Mouse (Mus musculus) forebrain, embryonic 14.5 days (tissue): ENCODE results near the gene Pop5. TPM values are rescaled to one million over a fixed set of nuclear protein-coding genes. Genes with fewer than 3 reads are reported as not detected.

Experiments
- ATAC-seq: fragments of 200-750 bp; cut with Nextera tagmentation; 2 replicates; pipeline ENCODE4 v1.8.0; 2017; ENCODE audit warnings: mild to moderate bottlenecking, moderate library complexity
- DNase-seq: peaks from one replicate; pipeline ENCODE4 v3.0.0-alpha.2; 2015; ENCODE audit warnings: low spot score
- H3K27ac ChIP-seq: fragments of 300-500 bp; sonication (generic); 2 replicates; pipeline ENCODE4 v1.5.1; 2014; ENCODE audit warnings: low read depth, mild to moderate bottlenecking, control low read depth, low read length, moderate library complexity
- H3K27me3 ChIP-seq: fragments of 300-500 bp; sonication (generic); replicated peaks from 2 replicates; pipeline ENCODE4 v1.6.1; 2014; ENCODE audit warnings: low read length, control low read depth, mixed read lengths; ENCODE audit not compliant: control insufficient read depth, insufficient read depth
- H3K36me3 ChIP-seq: fragments of 300-500 bp; sonication (generic); 2 replicates; pipeline ENCODE4 v1.6.1; 2014; ENCODE audit warnings: low read length, control low read depth; ENCODE audit not compliant: control insufficient read depth, insufficient read depth
- H3K4me1 ChIP-seq: fragments of 300-500 bp; sonication (generic); 2 replicates; pipeline ENCODE4 v1.6.1; 2014; ENCODE audit warnings: antibody characterized with exemption, low read length, control low read depth; ENCODE audit not compliant: control insufficient read depth, insufficient read depth
- H3K4me2 ChIP-seq: fragments of 300-500 bp; sonication (generic); 2 replicates; pipeline ENCODE4 v1.6.1; 2014; ENCODE audit warnings: mild to moderate bottlenecking, control low read depth, low read length
- H3K4me3 ChIP-seq: fragments of 300-500 bp; sonication (generic); 2 replicates; pipeline ENCODE4 v1.5.1; 2014; ENCODE audit warnings: low read depth, low read length, control low read depth
- H3K9ac ChIP-seq: fragments of 300-500 bp; sonication (generic); 2 replicates; pipeline ENCODE4 v1.6.1; 2014; ENCODE audit warnings: mild to moderate bottlenecking, low read length, control low read depth, moderate library complexity
- H3K9me3 ChIP-seq: fragments of 300-500 bp; sonication (generic); replicated peaks from 2 replicates; pipeline ENCODE4 v1.6.1; 2016; ENCODE audit warnings: low read length, control low read depth, mixed read lengths; ENCODE audit not compliant: control insufficient read depth
- WGBS: fragments of 180-500 bp; shearing (Covaris S2); extraction: QIAGEN DNeasy Blood & Tissue Kit; methylation state at CpG from one replicate; pipeline ENCODE4 v1.1.7; 2014; 5-methylcytosine and 5-hydroxymethylcytosine counted together
- polyA plus RNA-seq: library from polyadenylated mRNA; unstranded; fragments of >200 nt; fragmentation: Nextera tagmentation; extraction: Ambion mirVana; gene quantifications from 2 replicates; pipeline ENCODE4 v1.2.1, GENCODE M21; 2014

Pop5 gene
- polyA plus RNA-seq, 1 experiment from 2014 or later = 105 TPM

GRCm38 (mm10) chr5:115267469-115268045 is 31.9 kb downstream of the Pop5 start:
- Histone ChIP-seq H3K9ac (no peak overlapping the region), H3K4me3 (no peak overlapping the region), H3K36me3 (peaks cover 28% of the 10 kb centered on the region; the same call in 1 of the 2 replicates), H3K9me3 (no peaks in the 10 kb centered on the region), H3K27ac (no peak overlapping the region), H3K27me3 (no peaks in the 10 kb centered on the region), H3K4me1 (peaks cover 20% of the 10 kb centered on the region), H3K4me2 (no peak overlapping the region)
- ATAC-seq (no peak), DNase-seq (no peak)
- 79% methylated on average over 3 of the region's 3 CpGs for WGBS

GRCm38 (mm10) chr5:115268266-115268665 is 32.6 kb downstream of the Pop5 start:
- no peaks in the 10 kb centered on the region for H3K27me3 ChIP-seq
- H3K9ac ChIP-seq = no peak overlapping the region
- H3K9me3 ChIP-seq = no peaks in the 10 kb centered on the region
- H3K4me2 ChIP-seq = no peak overlapping the region
- no peak for DNase-seq
- H3K4me3 ChIP-seq = no peak overlapping the region
- H3K36me3 ChIP-seq = peaks cover 28% of the 10 kb centered on the region; the same call in 1 of the 2 replicates
- no peak for ATAC-seq
- H3K4me1 ChIP-seq = peaks cover 23% of the 10 kb centered on the region
- WGBS = 86% methylated on average over 3 of the region's 3 CpGs
- no peak overlapping the region for H3K27ac ChIP-seq

- 94% methylated on average over 1 of the region's 1 CpGs for WGBS
- H3K9ac ChIP-seq = no peak overlapping the region
- no peak overlapping the region for H3K27ac ChIP-seq
- ATAC-seq = no peak
- no peaks in the 10 kb centered on the region for H3K9me3 ChIP-seq
- H3K36me3 ChIP-seq = peaks cover 28% of the 10 kb centered on the region; the same call in 1 of the 2 replicates
- H3K4me3 ChIP-seq = no peak overlapping the region
- no peak for DNase-seq
- no peaks in the 10 kb centered on the region for H3K27me3 ChIP-seq
- peaks cover 27% of the 10 kb centered on the region for H3K4me1 ChIP-seq
- H3K4me2 ChIP-seq = peak overlapping the region; percentile 87; the same call in 1 of the 2 replicates
Observed at GRCm38 (mm10) chr5:115269969-115270368, 34.3 kb downstream of the Pop5 start.

GRCm38 (mm10) chr5:115271931-115272811 is 36.5 kb downstream of the Pop5 start:
- WGBS = under 1% methylated on average over 71 of the region's 77 CpGs
- peak; percentile 33 for DNase-seq
- ATAC-seq = peak; percentile 71

GRCm38 (mm10) chr5:115272812-115273548 is 37.3 kb downstream of the Pop5 start, which contains the start of gene Rnf10:
TSS of gene Rnf10 (minus strand) at chr5:115272898.
- 13% methylated on average over 24 of the region's 26 CpGs for WGBS
- H3K36me3 ChIP-seq = peaks cover 20% of the 10 kb centered on the region; the same call in 1 of the 2 replicates
- no peaks in the 10 kb centered on the region for H3K9me3 ChIP-seq
- peak within 1 kb of the TSS; percentile 97 for H3K9ac ChIP-seq
- no peaks in the 10 kb centered on the region for H3K27me3 ChIP-seq
- peak within 1 kb of the TSS; percentile 87 for H3K4me2 ChIP-seq
- H3K27ac ChIP-seq = peak within 1 kb of the TSS; percentile 84
- ATAC-seq (peak; percentile 94), DNase-seq (peak; percentile 98)
- peaks cover 27% of the 10 kb centered on the region for H3K4me1 ChIP-seq
- peak within 1 kb of the TSS; percentile 100 for H3K4me3 ChIP-seq

More at GRCm38 (mm10) chr5:115271931-115272811, 36.5 kb downstream of the Pop5 start:
- Histone ChIP-seq H3K27ac (peak overlapping the region; percentile 81; the same call in 1 of the 2 replicates), H3K27me3 (no peaks in the 10 kb centered on the region), H3K4me1 (peaks cover 27% of the 10 kb centered on the region), H3K4me2 (peak overlapping the region; percentile 87), H3K4me3 (peak overlapping the region; percentile 100), H3K9me3 (no peaks in the 10 kb centered on the region), H3K36me3 (peaks cover 20% of the 10 kb centered on the region; the same call in 1 of the 2 replicates), H3K9ac (peak overlapping the region; percentile 97)

- ATAC-seq = no peak
- peak overlapping the region; percentile 65 for H3K9ac ChIP-seq
- peaks cover 27% of the 10 kb centered on the region for H3K4me1 ChIP-seq
- DNase-seq = peak; percentile 7
- H3K27ac ChIP-seq = peak overlapping the region; percentile 84
- H3K4me2 ChIP-seq = peak overlapping the region; percentile 87
- no peaks in the 10 kb centered on the region for H3K27me3 ChIP-seq
- H3K9me3 ChIP-seq = no peaks in the 10 kb centered on the region
- H3K4me3 ChIP-seq = 0 out of 2 replicates have a peak overlapping the region, but pooled peaks have one; percentile 100
- H3K36me3 ChIP-seq = peaks cover 13% of the 10 kb centered on the region; the same call in 1 of the 2 replicates
- WGBS = 63% methylated on average over 6 of the region's 6 CpGs
Observed at GRCm38 (mm10) chr5:115273549-115274135, 38.0 kb downstream of the Pop5 start.

GRCm38 (mm10) chr5:115274353-115274752 is 38.7 kb downstream of the Pop5 start:
- WGBS = 67% methylated on average over 1 of the region's 1 CpGs

GRCm38 (mm10) chr5:115274771-115275170 is 39.1 kb downstream of the Pop5 start:
- H3K4me1 ChIP-seq = peaks cover 25% of the 10 kb centered on the region
- no peak for DNase-seq
- 83% methylated on average over 1 of the region's 1 CpGs for WGBS

More at GRCm38 (mm10) chr5:115274353-115274752, 38.7 kb downstream of the Pop5 start:
- Histone ChIP-seq H3K4me3 (no peak overlapping the region), H3K4me2 (no peak overlapping the region), H3K4me1 (peaks cover 27% of the 10 kb centered on the region), H3K36me3 (peaks cover 6% of the 10 kb centered on the region; the same call in 1 of the 2 replicates), H3K27ac (no peak overlapping the region), H3K9ac (no peak overlapping the region; the same call in 1 of the 2 replicates), H3K9me3 (no peaks in the 10 kb centered on the region), H3K27me3 (no peaks in the 10 kb centered on the region)
- peak; percentile 11 for DNase-seq
- ATAC-seq = no peak

More at GRCm38 (mm10) chr5:115274771-115275170, 39.1 kb downstream of the Pop5 start:
- Histone ChIP-seq H3K27me3 (no peaks in the 10 kb centered on the region), H3K36me3 (peaks cover 2% of the 10 kb centered on the region; the same call in 1 of the 2 replicates), H3K27ac (no peak overlapping the region), H3K9ac (no peak overlapping the region; the same call in 1 of the 2 replicates), H3K9me3 (no peaks in the 10 kb centered on the region), H3K4me3 (no peak overlapping the region), H3K4me2 (no peak overlapping the region)
- no peak for ATAC-seq
